8 mouse cellular contexts compared by ENCODE assay signal in genomic region chr5:121849478-121850349, GRCm38 (mm10). TPM values are rescaled to one million over a fixed set of nuclear protein-coding genes. Genes with fewer than 3 reads are reported as not detected.
DNase-seq lines count a peak whose midpoint lies in the region; ATAC-seq and TF ChIP-seq lines count a peak whose summit lies in the region.

No protein-coding gene starts in this region.

- intact Hi-C loops in left cerebral cortex, adult 2 months (cut with DNase I): no loop called here
- intact Hi-C loops in left cerebral cortex, postnatal 25 days (cut with DNase I): no loop called here

- TF ChIP-seq CTCF in left cerebral cortex, adult 2 months (IDR thresholded peaks at IDR 0.05): no peak

- WGBS in embryonic facial prominence, embryonic 15.5 days: 32% methylated on average over 20 of the region's 20 CpGs
- 38% methylated on average over 20 of the region's 20 CpGs for WGBS in midbrain, embryonic 15.5 days

- H3K9me3 ChIP-seq in embryonic facial prominence, embryonic 15.5 days (replicated peaks): no peaks in the 10 kb centered on the region
- no peaks in the 10 kb centered on the region for H3K9me3 ChIP-seq in midbrain, embryonic 15.5 days

- no peak for DNase-seq in left cerebral cortex, adult 2 months (ENCODE audit: extremely low spot score in 1 of 2, low spot score in 2 of 2)
- DNase-seq in left cerebral cortex, adult 11 months (ENCODE audit: low spot score): no peak
- DNase-seq in kidney, adult 9 months: peak; percentile 69
- no peak for DNase-seq in layer of hippocampus, adult 9-10 months (ENCODE audit: low spot score)
- DNase-seq in left cerebral cortex, postnatal 25 days (ENCODE audit: low spot score in 2 of 2): no peak
- DNase-seq in right cerebral cortex, adult 18-20 months: no peak

- H3K4me1 ChIP-seq in embryonic facial prominence, embryonic 15.5 days: peaks cover 30% of the 10 kb centered on the region
- H3K4me1 ChIP-seq in midbrain, embryonic 15.5 days: peaks cover 40% of the 10 kb centered on the region

- H3K27me3 ChIP-seq in embryonic facial prominence, embryonic 15.5 days: 0 out of 2 replicates have a peak, but pooled peaks cover 5% of the 10 kb centered on the region
- peaks cover 6% of the 10 kb centered on the region for H3K27me3 ChIP-seq in midbrain, embryonic 15.5 days (replicated peaks)

- H3K27ac ChIP-seq in left cerebral cortex, adult 2 months: peak overlapping the region; percentile 21; the same call in 1 of the 2 replicates
- no peak overlapping the region for H3K27ac ChIP-seq in embryonic facial prominence, embryonic 15.5 days (replicated peaks)
- H3K27ac ChIP-seq in midbrain, embryonic 15.5 days: peak overlapping the region; percentile 3; the same call in 1 of the 2 replicates

- peak overlapping the region; percentile 81 for H3K4me3 ChIP-seq in left cerebral cortex, adult 2 months
- peak overlapping the region; percentile 90 for H3K4me3 ChIP-seq in embryonic facial prominence, embryonic 15.5 days (replicated peaks)
- peak overlapping the region; percentile 99 for H3K4me3 ChIP-seq in midbrain, embryonic 15.5 days

- peak overlapping the region; percentile 82 for H3K4me2 ChIP-seq in embryonic facial prominence, embryonic 15.5 days (replicated peaks)
- H3K4me2 ChIP-seq in midbrain, embryonic 15.5 days: peak overlapping the region; percentile 58

- H3K36me3 ChIP-seq in embryonic facial prominence, embryonic 15.5 days: peaks cover 31% of the 10 kb centered on the region
- H3K36me3 ChIP-seq in midbrain, embryonic 15.5 days (replicated peaks): peaks cover 21% of the 10 kb centered on the region

- H3K9ac ChIP-seq in embryonic facial prominence, embryonic 15.5 days: peak overlapping the region; percentile 47
- H3K9ac ChIP-seq in midbrain, embryonic 15.5 days: peak overlapping the region; percentile 75

- no peak for ATAC-seq in embryonic facial prominence, embryonic 15.5 days (ENCODE audit: insufficient number of reproducible peaks, low FRiP score, low TSS enrichment, low read depth)
- no peak for ATAC-seq in midbrain, embryonic 15.5 days (replicated peaks)

RNA-seq across cellular contexts. Expression of gene Pheta1, which starts 0.9 kb away (rescaled TPM):
- 10 to 100 TPM in 1 of 2 experiments, 1 to 10 TPM in 1; 8.9 to 10.5 TPM for total RNA-seq in left cerebral cortex, adult 2 months (2021)
- 28.1 and 31.6 TPM in 2 replicates for polyA plus RNA-seq in embryonic facial prominence, embryonic 15.5 days (2015; fragmentation: Nextera tagmentation; extraction: Ambion mirVana)
- 55.4 and 55.5 TPM in 2 replicates for polyA plus RNA-seq in midbrain, embryonic 15.5 days (2015; fragmentation: Nextera tagmentation; extraction: Ambion mirVana)
- total RNA-seq in left cerebral cortex, postnatal 25 days (2021): 10 to 100 TPM in 1 of 2 experiments, 1 to 10 TPM in 1; 7.4 to 11.2 TPM

RNA-seq across cellular contexts. Expression of gene Sh2b3, which starts 12.3 kb away (rescaled TPM):
- total RNA-seq in left cerebral cortex, adult 2 months (2021): 10 to 100 TPM; 21.2 to 27.5 TPM
- polyA plus RNA-seq in embryonic facial prominence, embryonic 15.5 days (2015; fragmentation: Nextera tagmentation; extraction: Ambion mirVana): 17.5 and 18.7 TPM in 2 replicates
- polyA plus RNA-seq in midbrain, embryonic 15.5 days (2015; fragmentation: Nextera tagmentation; extraction: Ambion mirVana): 7.7 and 8.2 TPM in 2 replicates
- total RNA-seq in left cerebral cortex, postnatal 25 days (2021): 10 to 100 TPM; 21.6 to 22.1 TPM
